Mouse (Mus musculus) erythroblast, embryonic 14.5 days (primary cell): ENCODE data around the gene Adamts2.

Experiments used
- GATA1 ChIP-seq: IDR thresholded peaks from 2 replicates; pipeline ENCODE4 v1.6.1; 2012; ENCODE audit warnings: low read length, inconsistent platforms, mixed read lengths
- TAL1 ChIP-seq: IDR thresholded peaks from 3 replicates; pipeline ENCODE4 v1.6.1; 2012; ENCODE audit warnings: low read length, inconsistent platforms, mixed read lengths

GRCm38 (mm10) chr11:50650037-50650436 is 48.2 kb downstream of the Adamts2 start:
- TF ChIP-seq GATA1 (no peak), TAL1 (no peak)
